Mouse (Mus musculus) olfactory bulb, adult 2 months (tissue): ENCODE results near the gene Rbfox2.

ENCODE experiments used
- CTCF ChIP-seq: fragments of 200-500 bp; IDR thresholded peaks from 2 replicates; pipeline ENCODE4 v1.5.1; 2012; ENCODE audit warnings: low read depth, mild to moderate bottlenecking, low read length, moderate library complexity; ENCODE audit not compliant: insufficient read depth
- POLR2A ChIP-seq: fragments of 200-500 bp; IDR thresholded peaks from 2 replicates; pipeline ENCODE4 v1.6.1; 2012; ENCODE audit warnings: mild to moderate bottlenecking, low read depth, low read length, moderate library complexity; ENCODE audit not compliant: insufficient read depth

DNA sequence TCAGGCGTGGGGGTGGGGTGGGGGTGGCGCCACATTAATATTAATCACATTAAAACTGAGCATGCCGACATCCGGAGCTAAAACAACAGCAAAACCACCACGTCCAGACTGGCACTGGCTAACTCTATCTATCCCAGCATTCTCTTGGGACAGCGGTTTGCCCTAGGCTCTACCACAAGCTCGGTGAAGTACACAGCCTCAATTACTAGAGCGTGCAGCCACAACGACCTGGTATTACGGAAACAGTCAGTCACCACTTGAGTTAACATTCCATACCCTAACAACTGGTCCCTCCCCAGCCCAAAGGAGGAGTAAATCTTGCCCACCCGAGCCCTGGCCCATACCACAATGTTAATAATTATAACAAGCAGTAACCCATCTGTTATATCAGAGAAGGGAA lies 217.6 kb downstream of the Rbfox2 start:
- TF ChIP-seq POLR2A (no peak), CTCF (no peak)
